Mouse (Mus musculus) midbrain, embryonic 14.5 days (tissue): ENCODE data around the gene Zfp663. TPM values are rescaled to one million over a fixed set of nuclear protein-coding genes. Genes with fewer than 3 reads are reported as not detected.

ENCODE experiments used
- ATAC-seq: fragments of 200-750 bp; cut with Nextera tagmentation; 2 replicates; pipeline ENCODE4 v1.8.0; 2017; ENCODE audit warnings: moderate number of reproducible peaks, moderate library complexity; ENCODE audit not compliant: low FRiP score, low TSS enrichment
- DNase-seq: peaks from one replicate; pipeline ENCODE4 v3.0.0-alpha.2; 2015
- H3K27ac ChIP-seq: fragments of 300-500 bp; sonication (generic); replicated peaks from 2 replicates; pipeline ENCODE4 v1.5.1; 2014; ENCODE audit warnings: mild to moderate bottlenecking, low read depth, low read length, moderate library complexity
- H3K27me3 ChIP-seq: fragments of 300-500 bp; sonication (generic); 2 replicates; pipeline ENCODE4 v1.6.1; 2014; ENCODE audit warnings: low read length, control low read depth, mixed read lengths; ENCODE audit not compliant: control insufficient read depth, insufficient read depth
- H3K36me3 ChIP-seq: fragments of 300-500 bp; sonication (generic); 2 replicates; pipeline ENCODE4 v1.6.1; 2014; ENCODE audit warnings: low read length, control low read depth; ENCODE audit not compliant: control insufficient read depth, insufficient read depth
- H3K4me1 ChIP-seq: fragments of 300-500 bp; sonication (generic); 2 replicates; pipeline ENCODE4 v1.6.1; 2014; ENCODE audit warnings: mild to moderate bottlenecking, antibody characterized with exemption, low read length, control low read depth; ENCODE audit not compliant: control insufficient read depth, insufficient read depth
- H3K4me2 ChIP-seq: fragments of 300-500 bp; sonication (generic); 2 replicates; pipeline ENCODE4 v1.6.1; 2014; ENCODE audit warnings: mild to moderate bottlenecking, low read length, moderate library complexity
- H3K4me3 ChIP-seq: fragments of 300-500 bp; sonication (generic); replicated peaks from 2 replicates; pipeline ENCODE4 v1.5.1; 2014; ENCODE audit warnings: low read depth, low read length
- H3K9ac ChIP-seq: fragments of 300-500 bp; sonication (generic); replicated peaks from 2 replicates; pipeline ENCODE4 v1.6.1; 2014; ENCODE audit warnings: mild to moderate bottlenecking, low read length, moderate library complexity
- H3K9me3 ChIP-seq: fragments of 300-500 bp; sonication (generic); 2 replicates; pipeline ENCODE4 v1.6.1; 2016; ENCODE audit warnings: low read length, control low read depth, mixed read lengths; ENCODE audit not compliant: control insufficient read depth
- WGBS: fragments of 180-500 bp; shearing (Covaris S2); extraction: QIAGEN DNeasy Blood & Tissue Kit; methylation state at CpG from one replicate; pipeline ENCODE4 v1.1.7; 2014; 5-methylcytosine and 5-hydroxymethylcytosine counted together
- polyA plus RNA-seq: library from polyadenylated mRNA; unstranded; fragments of >200 nt; fragmentation: Nextera tagmentation; extraction: Ambion mirVana; gene quantifications from 2 replicates; pipeline ENCODE4 v1.2.1, GENCODE M21; 2014

The Zfp663 gene
- polyA plus RNA-seq, 1 experiment from 2014 or later: 10.8 TPM

DNA sequence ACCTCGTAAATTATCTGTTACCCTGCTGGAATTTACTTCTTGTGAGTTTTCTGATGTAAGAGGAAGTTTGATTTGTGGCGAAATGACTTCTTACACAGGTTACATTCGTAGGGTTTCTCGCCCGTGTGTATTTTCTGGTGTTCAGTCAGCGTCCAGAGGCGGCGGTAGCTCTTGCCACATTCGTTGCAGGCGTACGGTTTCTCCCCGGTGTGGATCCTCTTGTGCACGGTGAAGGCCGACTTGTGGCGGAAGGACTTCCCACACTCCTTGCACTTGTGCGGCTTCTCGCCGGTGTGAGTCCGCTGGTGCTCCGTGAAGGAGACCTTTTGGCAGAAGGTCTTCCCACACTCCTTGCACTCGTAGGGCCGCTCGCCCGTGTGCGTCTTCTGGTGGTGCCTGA is 11.5 kb upstream of the Zfp663 start:
- H3K27me3 ChIP-seq: no peaks in the 10 kb centered on the region
- ATAC-seq (no peak), DNase-seq (no peak)
- H3K27ac ChIP-seq: no peak overlapping the region
- WGBS: 96% methylated on average over 25 of the region's 25 CpGs
- H3K4me2 ChIP-seq: no peak overlapping the region
- 0 out of 2 replicates have a peak, but pooled peaks cover 5% of the 10 kb centered on the region for H3K9me3 ChIP-seq
- H3K36me3 ChIP-seq: peaks cover 94% of the 10 kb centered on the region
- no peaks in the 10 kb centered on the region for H3K4me1 ChIP-seq
- no peak overlapping the region for H3K9ac ChIP-seq
- H3K4me3 ChIP-seq: no peak overlapping the region

DNA sequence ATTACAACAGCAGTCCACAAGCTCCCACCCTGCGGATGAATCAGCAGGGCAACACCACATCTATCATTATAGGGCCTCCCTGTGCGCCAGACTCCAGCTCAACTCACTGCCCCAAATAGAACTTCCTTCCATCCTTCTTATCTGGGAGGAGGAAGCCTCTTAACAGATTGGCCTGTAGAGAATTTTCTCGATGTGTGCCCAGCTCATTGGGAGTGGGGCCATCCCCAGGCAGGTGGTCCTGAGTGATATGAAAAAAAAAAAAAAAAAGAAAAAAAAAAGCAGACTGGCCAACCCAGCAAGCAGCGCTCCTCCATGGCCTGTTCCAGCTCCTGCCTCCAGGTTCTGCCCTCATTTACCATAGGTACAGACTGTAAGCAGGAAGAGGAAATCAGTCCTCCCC is 7.5 kb upstream of the Zfp663 start:
- Histone ChIP-seq H3K4me3 (no peak overlapping the region), H3K4me2 (no peak overlapping the region), H3K27ac (no peak overlapping the region), H3K27me3 (no peaks in the 10 kb centered on the region), H3K9me3 (0 out of 2 replicates have a peak, but pooled peaks cover 5% of the 10 kb centered on the region), H3K4me1 (no peaks in the 10 kb centered on the region), H3K9ac (no peak overlapping the region), H3K36me3 (peaks cover 61% of the 10 kb centered on the region)
- DNase-seq: no peak
- 80% methylated on average over 4 of the region's 4 CpGs for WGBS
- ATAC-seq: no peak

DNA sequence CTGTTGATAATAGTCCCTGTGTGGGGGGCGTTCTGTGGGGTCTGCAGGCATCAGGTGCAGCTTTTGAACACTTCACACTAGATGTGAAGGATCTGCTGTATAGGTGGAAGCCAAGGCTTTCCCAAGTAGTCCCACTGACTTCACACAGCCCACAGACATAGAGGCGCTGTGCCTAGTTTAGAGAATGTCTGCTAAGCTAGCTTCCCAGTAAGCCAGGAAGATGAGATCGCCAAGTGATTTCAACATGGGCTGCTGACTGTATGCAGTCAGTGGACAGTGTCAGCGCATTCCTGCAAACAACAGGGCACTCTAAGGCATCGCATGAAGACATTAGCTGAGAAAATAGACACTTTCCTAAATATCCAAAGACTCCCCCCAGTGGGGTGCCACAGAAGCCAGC is 6.9 kb upstream of the Zfp663 start:
- 0 out of 2 replicates have a peak, but pooled peaks cover 2% of the 10 kb centered on the region for H3K9me3 ChIP-seq
- 85% methylated on average over 5 of the region's 5 CpGs for WGBS
- no peak overlapping the region for H3K27ac ChIP-seq
- DNase-seq: no peak
- no peak overlapping the region for H3K4me3 ChIP-seq
- ATAC-seq: no peak
- H3K36me3 ChIP-seq: peaks cover 56% of the 10 kb centered on the region
- no peaks in the 10 kb centered on the region for H3K4me1 ChIP-seq
- H3K4me2 ChIP-seq: no peak overlapping the region
- H3K9ac ChIP-seq: no peak overlapping the region
- H3K27me3 ChIP-seq: no peaks in the 10 kb centered on the region

DNA sequence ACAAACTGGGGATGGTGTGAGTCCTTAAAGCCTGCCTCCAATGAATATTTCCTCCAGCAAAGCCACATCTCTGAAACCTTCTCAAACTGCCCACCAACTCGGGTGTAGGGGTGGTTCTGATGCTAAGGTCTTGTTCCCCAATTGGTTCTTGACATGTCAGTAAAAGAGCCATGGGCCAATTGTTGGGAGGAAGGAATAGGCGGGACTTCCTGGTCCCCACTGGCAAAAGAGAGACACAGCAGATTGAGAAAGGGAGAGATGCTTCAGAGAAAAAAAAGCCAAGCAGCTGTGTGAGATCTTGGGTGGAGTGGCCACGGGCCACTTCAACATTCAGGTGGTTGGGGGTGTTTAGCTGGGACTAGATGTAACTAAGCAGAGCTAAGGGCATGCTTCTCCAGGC is 2.5 kb upstream of the Zfp663 start:
- no peak overlapping the region for H3K27ac ChIP-seq
- 32% methylated on average over 3 of the region's 3 CpGs for WGBS
- H3K36me3 ChIP-seq: peaks cover 16% of the 10 kb centered on the region
- H3K27me3 ChIP-seq: no peaks in the 10 kb centered on the region
- H3K9ac ChIP-seq: no peak overlapping the region
- ATAC-seq (no peak), DNase-seq (peak; percentile 57)
- no peak overlapping the region for H3K4me3 ChIP-seq
- peaks cover 9% of the 10 kb centered on the region for H3K4me1 ChIP-seq
- no peaks in the 10 kb centered on the region for H3K9me3 ChIP-seq
- H3K4me2 ChIP-seq: peak overlapping the region; percentile 20; the same call in 1 of the 2 replicates

DNA sequence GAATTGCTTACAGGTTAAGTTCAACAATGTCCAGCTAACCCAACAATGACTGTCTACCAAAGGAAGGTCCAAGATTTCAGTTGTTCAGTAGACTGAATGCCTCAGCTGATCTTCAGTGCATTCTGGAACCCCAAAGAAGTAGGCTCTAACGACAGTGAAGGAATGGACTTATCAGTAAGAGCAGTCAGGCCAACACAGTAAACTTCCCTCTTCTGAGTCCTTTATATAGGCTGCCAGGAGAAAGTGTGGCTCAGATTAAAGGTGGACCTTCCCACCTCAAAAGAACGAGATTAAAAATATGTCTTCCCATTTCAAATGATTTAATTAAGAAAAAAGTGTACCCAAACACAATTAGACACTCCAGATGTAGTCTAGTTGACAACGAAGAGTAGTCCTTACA is 1.8 kb upstream of the Zfp663 start:
- Histone ChIP-seq H3K27ac (no peak overlapping the region), H3K36me3 (peaks cover 9% of the 10 kb centered on the region), H3K9me3 (no peaks in the 10 kb centered on the region), H3K4me3 (no peak overlapping the region), H3K27me3 (no peaks in the 10 kb centered on the region), H3K9ac (no peak overlapping the region), H3K4me1 (peaks cover 9% of the 10 kb centered on the region), H3K4me2 (no peak overlapping the region)
- DNase-seq (no peak), ATAC-seq (no peak)
- WGBS: 84% methylated on average over 3 of the region's 3 CpGs

DNA sequence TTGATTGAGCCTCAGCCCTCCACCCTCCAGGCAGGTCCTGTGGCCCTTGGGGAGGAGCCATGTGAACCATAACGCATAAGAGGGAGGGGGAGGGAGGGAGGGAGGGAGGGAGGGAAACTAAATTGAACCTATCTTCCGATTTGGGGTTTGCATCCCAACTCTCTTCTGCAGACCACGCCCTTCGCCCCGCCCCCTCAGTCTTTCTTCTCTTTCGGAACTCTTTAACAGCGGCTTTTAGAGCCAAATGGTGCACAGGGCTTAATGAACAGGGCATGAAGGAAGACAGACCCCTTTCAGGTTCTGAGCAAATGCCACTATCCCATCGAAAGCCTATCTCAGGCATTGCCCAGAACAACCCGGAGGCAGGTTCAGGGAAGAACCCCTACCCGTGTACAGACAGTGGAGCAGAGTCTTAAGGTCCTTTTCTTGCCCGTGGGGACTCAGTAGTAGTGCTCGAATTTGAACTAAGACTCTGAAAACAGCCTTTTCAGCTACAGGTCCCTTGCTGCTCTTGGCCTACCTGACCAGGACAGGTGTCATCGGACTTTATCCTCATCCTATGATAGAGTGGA is 575 bp downstream of the Zfp663 start:
- Histone ChIP-seq H3K9ac (peak overlapping the region; percentile 85), H3K27me3 (no peaks in the 10 kb centered on the region), H3K9me3 (no peaks in the 10 kb centered on the region), H3K27ac (peak overlapping the region; percentile 89), H3K4me3 (peak overlapping the region; percentile 55), H3K36me3 (no peaks in the 10 kb centered on the region), H3K4me1 (peaks cover 13% of the 10 kb centered on the region), H3K4me2 (peak overlapping the region; percentile 84)
- DNase-seq (peak; percentile 73), ATAC-seq (peak; percentile 25; the same call in 1 of the 2 replicates)
- WGBS: 0% methylated on average over 13 of the region's 13 CpGs

DNA sequence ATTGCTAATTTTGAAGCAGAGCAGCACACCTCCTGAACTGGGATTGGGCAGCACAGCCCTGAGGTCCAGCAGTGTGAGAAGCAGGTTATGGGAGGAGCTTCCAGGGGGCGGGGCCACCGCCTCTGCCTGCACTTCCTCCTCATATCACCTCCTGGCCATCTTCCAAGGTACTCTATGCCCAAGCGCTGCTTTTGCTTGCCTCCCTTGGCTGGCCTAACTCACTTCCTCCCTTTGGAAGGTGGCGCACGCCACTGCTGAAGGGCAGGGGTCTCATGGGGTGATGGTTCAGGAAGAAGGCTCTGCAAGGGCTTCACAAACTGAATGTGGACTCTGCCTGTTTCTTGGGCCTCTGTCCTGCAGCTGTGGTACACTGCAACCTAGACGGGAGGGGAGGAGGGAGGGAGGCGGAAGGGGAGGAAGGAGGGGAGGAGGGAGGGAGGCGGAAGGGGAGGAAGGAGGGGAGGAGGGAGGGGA is 1.4 kb downstream of the Zfp663 start:
- H3K4me1 ChIP-seq: peaks cover 13% of the 10 kb centered on the region
- no peaks in the 10 kb centered on the region for H3K9me3 ChIP-seq
- DNase-seq (peak; percentile 39), ATAC-seq (no peak)
- H3K36me3 ChIP-seq: no peaks in the 10 kb centered on the region
- H3K9ac ChIP-seq: no peak overlapping the region
- H3K27ac ChIP-seq: no peak overlapping the region
- H3K4me2 ChIP-seq: peak overlapping the region; percentile 84
- H3K27me3 ChIP-seq: no peaks in the 10 kb centered on the region
- WGBS: 18% methylated on average over 5 of the region's 8 CpGs
- no peak overlapping the region; the same call in 1 of the 2 replicates for H3K4me3 ChIP-seq

DNA sequence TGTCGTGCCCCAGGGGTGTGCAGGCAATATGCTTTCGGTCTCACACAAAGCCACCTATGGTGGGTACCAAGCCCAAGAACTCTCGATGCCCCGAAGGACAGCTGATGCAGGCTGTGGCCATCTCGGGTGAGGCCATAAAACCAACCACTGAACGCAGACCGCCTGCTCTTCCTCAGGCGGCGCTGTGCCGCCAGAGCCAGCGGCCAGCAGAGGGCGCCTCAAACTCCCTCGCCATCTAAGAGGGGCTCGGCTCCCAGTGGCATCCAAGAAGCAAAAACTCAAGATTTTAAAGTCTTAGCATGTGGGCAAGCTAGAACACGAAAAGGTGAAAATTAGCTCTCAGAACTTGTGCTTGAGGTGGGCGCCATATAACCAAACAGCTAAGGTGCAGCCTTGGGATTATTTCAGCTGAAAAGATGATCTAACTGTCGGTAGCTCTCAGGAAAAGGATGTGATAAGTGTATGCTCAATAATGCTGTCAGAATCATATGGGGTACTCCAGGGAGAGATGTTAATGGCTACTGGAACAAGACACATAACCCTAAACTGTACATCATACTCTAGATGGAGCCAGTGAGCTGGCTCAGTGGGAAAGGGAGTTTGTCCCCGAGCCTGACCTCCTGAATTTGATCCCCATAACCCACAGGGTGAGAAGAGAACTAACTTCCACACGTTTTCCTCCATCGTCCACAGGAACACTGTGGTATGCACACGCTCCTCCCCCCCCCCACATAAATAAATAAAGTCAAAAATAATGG is 4.0 kb downstream of the Zfp663 start:
- no peaks in the 10 kb centered on the region for H3K36me3 ChIP-seq
- H3K27ac ChIP-seq: no peak overlapping the region
- H3K9me3 ChIP-seq: no peaks in the 10 kb centered on the region
- no peak overlapping the region for H3K9ac ChIP-seq
- ATAC-seq (no peak; the same call in 1 of the 2 replicates), DNase-seq (peak; percentile 87)
- no peak overlapping the region for H3K4me3 ChIP-seq
- H3K27me3 ChIP-seq: no peaks in the 10 kb centered on the region
- H3K4me2 ChIP-seq: peak overlapping the region; percentile 22; the same call in 1 of the 2 replicates
- peaks cover 13% of the 10 kb centered on the region for H3K4me1 ChIP-seq
- WGBS: 14% methylated on average over 21 of the region's 21 CpGs
